Mouse (Mus musculus): Measurements from ENCODE around the gene Slc4a8. TPM values are rescaled to one million over a fixed set of nuclear protein-coding genes. Genes with fewer than 3 reads are reported as not detected.

Slc4a8 gene
- 23.6 and 24.0 TPM in 2 replicates for polyA plus RNA-seq (2014; fragmentation: Nextera tagmentation; extraction: Ambion mirVana)

- H3K36me3 ChIP-seq (replicated peaks; ENCODE audit: control insufficient read depth, insufficient read depth): 0 out of 2 replicates have a peak, but pooled peaks cover 4% of the 10 kb centered on the region
- peak; percentile 95 for DNase-seq (ENCODE audit: low spot score)
- H3K9me3 ChIP-seq (ENCODE audit: control insufficient read depth, low read length): no peaks in the 10 kb centered on the region
- H3K27ac ChIP-seq: peak within 1 kb of the TSS; percentile 92
- H3K9ac ChIP-seq: peak within 1 kb of the TSS; percentile 74
- peaks cover 14% of the 10 kb centered on the region for H3K4me1 ChIP-seq (replicated peaks; ENCODE audit: control insufficient read depth, insufficient read depth, low read length)
- peak within 1 kb of the TSS; percentile 57 for H3K4me2 ChIP-seq (replicated peaks)
- ATAC-seq (ENCODE audit: low FRiP score): peak; percentile 97
- peak within 1 kb of the TSS; percentile 79 for H3K4me3 ChIP-seq (replicated peaks; ENCODE audit: low read length)
- WGBS: under 1% methylated on average over 52 of the region's 64 CpGs
- no peaks in the 10 kb centered on the region for H3K27me3 ChIP-seq (ENCODE audit: control insufficient read depth, insufficient read depth, low read length)
Measured at GRCm38 (mm10) chr15:100761419-100762185, at the start of gene Slc4a8. Gene Slc4a8, plus strand, starts transcription at chr15:100761747.

GRCm38 (mm10) chr15:100714470-100714869, 47.1 kb upstream of the Slc4a8 start:
- Histone ChIP-seq H3K4me1 (replicated peaks; ENCODE audit: control insufficient read depth, insufficient read depth, low read length) (no peaks in the 10 kb centered on the region), H3K9ac (no peak overlapping the region), H3K27ac (no peak overlapping the region), H3K27me3 (ENCODE audit: control insufficient read depth, insufficient read depth, low read length) (no peaks in the 10 kb centered on the region), H3K9me3 (ENCODE audit: control insufficient read depth, low read length) (no peaks in the 10 kb centered on the region), H3K4me3 (replicated peaks; ENCODE audit: low read length) (no peak overlapping the region), H3K4me2 (replicated peaks) (no peak overlapping the region), H3K36me3 (replicated peaks; ENCODE audit: control insufficient read depth, insufficient read depth) (no peaks in the 10 kb centered on the region)
- ATAC-seq (ENCODE audit: low FRiP score) (no peak), DNase-seq (ENCODE audit: low spot score) (no peak)
- WGBS: 92% methylated on average over 8 of the region's 8 CpGs

GRCm38 (mm10) chr15:100715399-100715993, 46.1 kb upstream of the Slc4a8 start:
- no peaks in the 10 kb centered on the region for H3K4me1 ChIP-seq (replicated peaks; ENCODE audit: control insufficient read depth, insufficient read depth, low read length)
- no peaks in the 10 kb centered on the region for H3K9me3 ChIP-seq (ENCODE audit: control insufficient read depth, low read length)
- no peaks in the 10 kb centered on the region for H3K36me3 ChIP-seq (replicated peaks; ENCODE audit: control insufficient read depth, insufficient read depth)
- DNase-seq (ENCODE audit: low spot score) (no peak), ATAC-seq (ENCODE audit: low FRiP score) (no peak)
- no peak overlapping the region for H3K27ac ChIP-seq
- no peak overlapping the region for H3K4me3 ChIP-seq (replicated peaks; ENCODE audit: low read length)
- WGBS: 67% methylated on average over 9 of the region's 9 CpGs
- H3K9ac ChIP-seq: no peak overlapping the region
- no peaks in the 10 kb centered on the region for H3K27me3 ChIP-seq (ENCODE audit: control insufficient read depth, insufficient read depth, low read length)
- no peak overlapping the region for H3K4me2 ChIP-seq (replicated peaks)

- DNase-seq (ENCODE audit: low spot score) (no peak), ATAC-seq (ENCODE audit: low FRiP score) (no peak)
- H3K4me2 ChIP-seq (replicated peaks): no peak overlapping the region
- H3K4me1 ChIP-seq (replicated peaks; ENCODE audit: control insufficient read depth, insufficient read depth, low read length): no peaks in the 10 kb centered on the region
- H3K9me3 ChIP-seq (ENCODE audit: control insufficient read depth, low read length): no peaks in the 10 kb centered on the region
- H3K36me3 ChIP-seq (replicated peaks; ENCODE audit: control insufficient read depth, insufficient read depth): no peaks in the 10 kb centered on the region
- H3K9ac ChIP-seq: no peak overlapping the region
- WGBS: 86% methylated on average over 6 of the region's 6 CpGs
- no peak overlapping the region for H3K27ac ChIP-seq
- no peaks in the 10 kb centered on the region for H3K27me3 ChIP-seq (ENCODE audit: control insufficient read depth, insufficient read depth, low read length)
- no peak overlapping the region for H3K4me3 ChIP-seq (replicated peaks; ENCODE audit: low read length)
Measured at GRCm38 (mm10) chr15:100717933-100718332, 43.6 kb upstream of the Slc4a8 start.

- H3K4me2 ChIP-seq (replicated peaks): no peak overlapping the region
- H3K27ac ChIP-seq: no peak overlapping the region
- H3K27me3 ChIP-seq (ENCODE audit: control insufficient read depth, insufficient read depth, low read length): no peaks in the 10 kb centered on the region
- WGBS: 85% methylated on average over 11 of the region's 11 CpGs
- DNase-seq (ENCODE audit: low spot score): no peak
- no peaks in the 10 kb centered on the region for H3K9me3 ChIP-seq (ENCODE audit: control insufficient read depth, low read length)
- H3K4me3 ChIP-seq (replicated peaks; ENCODE audit: low read length): no peak overlapping the region
- H3K4me1 ChIP-seq (replicated peaks; ENCODE audit: control insufficient read depth, insufficient read depth, low read length): no peaks in the 10 kb centered on the region
- H3K9ac ChIP-seq: no peak overlapping the region
- H3K36me3 ChIP-seq (replicated peaks; ENCODE audit: control insufficient read depth, insufficient read depth): no peaks in the 10 kb centered on the region
- no peak for ATAC-seq (ENCODE audit: low FRiP score)
Measured at GRCm38 (mm10) chr15:100718572-100718971, 43.0 kb upstream of the Slc4a8 start.

- no peak for ATAC-seq (ENCODE audit: low FRiP score)
- H3K36me3 ChIP-seq (replicated peaks; ENCODE audit: control insufficient read depth, insufficient read depth): no peaks in the 10 kb centered on the region
- H3K4me1 ChIP-seq (replicated peaks; ENCODE audit: control insufficient read depth, insufficient read depth, low read length): no peaks in the 10 kb centered on the region
- no peaks in the 10 kb centered on the region for H3K9me3 ChIP-seq (ENCODE audit: control insufficient read depth, low read length)
- 95% methylated on average over 5 of the region's 5 CpGs for WGBS
- no peak overlapping the region for H3K4me3 ChIP-seq (replicated peaks; ENCODE audit: low read length)
- H3K4me2 ChIP-seq (replicated peaks): no peak overlapping the region
- H3K27me3 ChIP-seq (ENCODE audit: control insufficient read depth, insufficient read depth, low read length): no peaks in the 10 kb centered on the region
- no peak overlapping the region for H3K27ac ChIP-seq
- no peak for DNase-seq (ENCODE audit: low spot score)
- no peak overlapping the region for H3K9ac ChIP-seq
Measured at GRCm38 (mm10) chr15:100719217-100719616, 42.3 kb upstream of the Slc4a8 start.

- 85% methylated on average over 10 of the region's 10 CpGs for WGBS
- Histone ChIP-seq H3K9me3 (ENCODE audit: control insufficient read depth, low read length) (no peaks in the 10 kb centered on the region), H3K9ac (no peak overlapping the region), H3K36me3 (replicated peaks; ENCODE audit: control insufficient read depth, insufficient read depth) (no peaks in the 10 kb centered on the region), H3K27me3 (ENCODE audit: control insufficient read depth, insufficient read depth, low read length) (no peaks in the 10 kb centered on the region), H3K4me1 (replicated peaks; ENCODE audit: control insufficient read depth, insufficient read depth, low read length) (no peaks in the 10 kb centered on the region), H3K27ac (no peak overlapping the region), H3K4me3 (replicated peaks; ENCODE audit: low read length) (no peak overlapping the region), H3K4me2 (replicated peaks) (no peak overlapping the region)
- no peak for ATAC-seq (ENCODE audit: low FRiP score)
- DNase-seq (ENCODE audit: low spot score): no peak
Measured at GRCm38 (mm10) chr15:100720066-100720465, 41.5 kb upstream of the Slc4a8 start.

GRCm38 (mm10) chr15:100721445-100721844, 40.1 kb upstream of the Slc4a8 start:
- no peak overlapping the region for H3K9ac ChIP-seq
- ATAC-seq (ENCODE audit: low FRiP score) (no peak), DNase-seq (ENCODE audit: low spot score) (no peak)
- no peaks in the 10 kb centered on the region for H3K36me3 ChIP-seq (replicated peaks; ENCODE audit: control insufficient read depth, insufficient read depth)
- 0 out of 2 replicates have a peak, but pooled peaks cover 2% of the 10 kb centered on the region for H3K27me3 ChIP-seq (ENCODE audit: control insufficient read depth, insufficient read depth, low read length)
- H3K4me3 ChIP-seq (replicated peaks; ENCODE audit: low read length): no peak overlapping the region
- H3K27ac ChIP-seq: no peak overlapping the region
- H3K9me3 ChIP-seq (ENCODE audit: control insufficient read depth, low read length): no peaks in the 10 kb centered on the region
- 94% methylated on average over 5 of the region's 5 CpGs for WGBS
- H3K4me2 ChIP-seq (replicated peaks): no peak overlapping the region
- no peaks in the 10 kb centered on the region for H3K4me1 ChIP-seq (replicated peaks; ENCODE audit: control insufficient read depth, insufficient read depth, low read length)

GRCm38 (mm10) chr15:100722026-100722425, 39.5 kb upstream of the Slc4a8 start:
- ATAC-seq (ENCODE audit: low FRiP score) (no peak), DNase-seq (ENCODE audit: low spot score) (no peak)
- Histone ChIP-seq H3K4me2 (replicated peaks) (no peak overlapping the region), H3K9me3 (ENCODE audit: control insufficient read depth, low read length) (no peaks in the 10 kb centered on the region), H3K27ac (no peak overlapping the region), H3K4me1 (replicated peaks; ENCODE audit: control insufficient read depth, insufficient read depth, low read length) (no peaks in the 10 kb centered on the region), H3K4me3 (replicated peaks; ENCODE audit: low read length) (no peak overlapping the region), H3K27me3 (ENCODE audit: control insufficient read depth, insufficient read depth, low read length) (0 out of 2 replicates have a peak, but pooled peaks cover 5% of the 10 kb centered on the region), H3K9ac (no peak overlapping the region), H3K36me3 (replicated peaks; ENCODE audit: control insufficient read depth, insufficient read depth) (no peaks in the 10 kb centered on the region)
- 66% methylated on average over 4 of the region's 4 CpGs for WGBS

Data from hindbrain, embryonic 14.5 days (tissue).